Mouse (Mus musculus) heart, postnatal 0 days (tissue): ENCODE data around the gene Ovca2. TPM values are rescaled to one million over a fixed set of nuclear protein-coding genes. Genes with fewer than 3 reads are reported as not detected.
A peak's percentile ranks its signal among the peaks of the same experiment; 100 is the strongest.

Experiments
- ATAC-seq: fragments of 200-750 bp; cut with Nextera tagmentation; 2 replicates; pipeline ENCODE4 v1.8.0; 2017; ENCODE audit warnings: low read depth, moderate number of reproducible peaks, moderate library complexity; ENCODE audit not compliant: insufficient read depth
- DNase-seq: peaks from one replicate; pipeline ENCODE4 v3.0.0-alpha.2; 2016; ENCODE audit warnings: low spot score
- H3K27ac ChIP-seq: fragments of 300-500 bp; sonication (generic); 2 replicates; pipeline ENCODE4 v1.5.1; 2014; ENCODE audit warnings: low read depth, mild to moderate bottlenecking
- H3K27me3 ChIP-seq: fragments of 300-500 bp; sonication (generic); 2 replicates; pipeline ENCODE4 v1.6.1; 2014; ENCODE audit warnings: low read length, mixed read lengths; ENCODE audit not compliant: control insufficient read depth, insufficient read depth
- H3K36me3 ChIP-seq: fragments of 300-500 bp; sonication (generic); replicated peaks from 2 replicates; pipeline ENCODE4 v1.6.1; 2014; ENCODE audit warnings: low read length, mixed read lengths; ENCODE audit not compliant: control insufficient read depth, insufficient read depth
- H3K4me1 ChIP-seq: fragments of 300-500 bp; sonication (generic); 2 replicates; pipeline ENCODE4 v1.6.1; 2014; ENCODE audit warnings: antibody characterized with exemption; ENCODE audit not compliant: control insufficient read depth, insufficient read depth
- H3K4me2 ChIP-seq: fragments of 300-500 bp; sonication (generic); 2 replicates; pipeline ENCODE4 v1.6.1; 2014; ENCODE audit warnings: low read depth, mild to moderate bottlenecking, low read length, moderate library complexity
- H3K4me3 ChIP-seq: fragments of 300-500 bp; sonication (generic); 2 replicates; pipeline ENCODE4 v1.5.1; 2014; ENCODE audit warnings: low read depth, low read length
- H3K9ac ChIP-seq: fragments of 300-500 bp; sonication (generic); replicated peaks from 2 replicates; pipeline ENCODE4 v1.6.1; 2014; ENCODE audit warnings: low read depth, low read length, mixed read lengths
- H3K9me3 ChIP-seq: fragments of 300-500 bp; sonication (generic); replicated peaks from 2 replicates; pipeline ENCODE4 v1.6.1; 2016; ENCODE audit warnings: low read length; ENCODE audit not compliant: control insufficient read depth
- CTCF ChIP-seq: IDR thresholded peaks from 2 replicates; pipeline ENCODE4 v1.5.1; 2016; ENCODE audit warnings: antibody characterized with exemption, control low read depth, low read depth
- EP300 ChIP-seq: IDR thresholded peaks from 2 replicates; pipeline ENCODE4 v1.6.1; 2016; ENCODE audit warnings: antibody characterized with exemption, low read depth
- WGBS: fragments of 180-500 bp; shearing (Covaris S2); extraction: QIAGEN DNeasy Blood & Tissue Kit; methylation state at CpG from one replicate; pipeline ENCODE4 v1.1.7; 2014; 5-methylcytosine and 5-hydroxymethylcytosine counted together
- polyA plus RNA-seq: library from polyadenylated mRNA; unstranded; fragments of >200 nt; fragmentation: Nextera tagmentation; extraction: Ambion mirVana; gene quantifications from 2 replicates; pipeline ENCODE4 v1.2.1, GENCODE M21; 2015
- total RNA-seq: library from RNA; depleted of rRNA; stranded (reverse); fragments of >200 nt; gene quantifications from 2 replicates; pipeline ENCODE4 v1.2.3, GENCODE M21; 2014; ENCODE audit warnings: low replicate concordance

Ovca2 gene
- total and polyA plus RNA-seq, 2 experiments from 2014 or later = 8.9 to 12.9 TPM

DNA sequence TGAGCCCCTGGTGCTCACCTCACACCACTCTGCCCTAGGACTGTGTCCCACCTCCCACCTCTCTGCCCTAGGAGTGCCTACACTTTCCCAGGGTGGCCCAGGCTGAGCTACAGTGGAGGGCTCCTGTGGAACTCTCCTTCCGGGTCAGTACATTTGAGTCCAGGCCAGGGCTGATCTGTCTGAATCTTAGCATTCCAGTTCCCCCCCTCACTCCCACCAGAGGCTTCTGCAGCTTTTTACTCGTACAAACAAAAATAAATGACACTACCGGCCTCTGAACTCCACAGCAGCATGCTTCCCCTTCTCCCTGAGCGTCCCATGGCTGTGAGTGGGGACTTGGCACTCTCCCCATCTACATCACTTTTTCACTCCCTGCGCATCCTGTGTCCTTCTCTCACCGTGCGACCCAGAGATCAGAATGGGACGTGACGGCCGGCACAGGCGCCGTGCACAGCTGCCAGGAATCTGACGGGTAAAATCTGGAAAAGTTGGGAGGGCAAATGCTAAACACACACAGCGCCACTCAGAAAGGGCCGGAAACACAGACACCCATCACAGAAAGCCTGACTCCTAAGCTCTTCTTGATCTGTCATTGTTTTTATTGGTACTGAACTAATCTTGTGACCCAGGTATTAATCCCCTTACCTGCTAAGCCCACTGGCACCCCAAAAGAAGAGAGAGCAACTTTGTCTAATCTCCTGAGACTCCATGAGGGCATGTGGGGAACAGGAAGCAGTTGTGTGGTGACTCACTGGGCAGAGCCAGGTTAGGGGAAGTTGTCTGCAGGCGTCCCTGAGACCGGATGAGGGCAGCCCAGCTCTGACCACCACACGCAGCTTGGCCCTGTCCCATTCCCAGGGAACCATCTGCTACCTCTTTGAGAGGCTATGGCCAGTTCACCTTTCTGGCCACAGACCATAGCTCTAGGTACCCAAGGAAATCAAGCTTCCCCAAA, 25.8 kb downstream of the Ovca2 start:
- 55% methylated on average over 18 of the region's 18 CpGs for WGBS
- no peaks in the 10 kb centered on the region for H3K27me3 ChIP-seq
- no peak overlapping the region for H3K4me2 ChIP-seq
- peaks cover 23% of the 10 kb centered on the region for H3K36me3 ChIP-seq
- no peak for DNase-seq
- TF ChIP-seq EP300 (peak; percentile 69), CTCF (no peak)
- peaks cover 11% of the 10 kb centered on the region for H3K4me1 ChIP-seq
- peak overlapping the region; percentile 83 for H3K27ac ChIP-seq
- H3K9ac ChIP-seq = no peak overlapping the region
- no peaks in the 10 kb centered on the region for H3K9me3 ChIP-seq
- no peak overlapping the region for H3K4me3 ChIP-seq
- no peak for ATAC-seq

DNA sequence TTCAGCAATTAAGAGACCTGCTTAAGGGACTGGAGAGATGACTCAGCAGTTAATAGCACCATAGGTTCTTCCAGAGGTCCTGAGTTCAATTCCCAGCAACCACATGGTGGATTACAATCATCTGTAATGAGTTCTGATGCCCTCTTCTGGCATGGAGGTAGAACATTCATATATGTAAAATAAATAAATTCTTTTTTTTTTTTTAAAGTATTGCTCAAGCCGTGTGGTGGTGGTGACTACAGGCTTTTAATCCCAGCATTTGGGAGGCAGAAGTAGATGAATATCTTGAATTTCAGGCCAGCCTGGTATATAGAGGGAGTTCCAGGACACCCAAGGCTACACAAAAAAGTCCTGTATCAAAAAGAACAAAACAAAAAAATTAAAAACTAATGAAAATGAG, 28.3 kb downstream of the Ovca2 start:
- no peak overlapping the region for H3K27ac ChIP-seq
- TF ChIP-seq EP300 (no peak), CTCF (no peak)
- no peak for DNase-seq
- H3K4me1 ChIP-seq = peaks cover 20% of the 10 kb centered on the region
- WGBS = 79% methylated on average over 1 of the region's 1 CpGs
- no peaks in the 10 kb centered on the region for H3K27me3 ChIP-seq
- H3K36me3 ChIP-seq = peaks cover 16% of the 10 kb centered on the region
- no peak overlapping the region for H3K4me3 ChIP-seq
- no peak overlapping the region for H3K4me2 ChIP-seq
- H3K9me3 ChIP-seq = no peaks in the 10 kb centered on the region
- no peak for ATAC-seq
- no peak overlapping the region for H3K9ac ChIP-seq

DNA sequence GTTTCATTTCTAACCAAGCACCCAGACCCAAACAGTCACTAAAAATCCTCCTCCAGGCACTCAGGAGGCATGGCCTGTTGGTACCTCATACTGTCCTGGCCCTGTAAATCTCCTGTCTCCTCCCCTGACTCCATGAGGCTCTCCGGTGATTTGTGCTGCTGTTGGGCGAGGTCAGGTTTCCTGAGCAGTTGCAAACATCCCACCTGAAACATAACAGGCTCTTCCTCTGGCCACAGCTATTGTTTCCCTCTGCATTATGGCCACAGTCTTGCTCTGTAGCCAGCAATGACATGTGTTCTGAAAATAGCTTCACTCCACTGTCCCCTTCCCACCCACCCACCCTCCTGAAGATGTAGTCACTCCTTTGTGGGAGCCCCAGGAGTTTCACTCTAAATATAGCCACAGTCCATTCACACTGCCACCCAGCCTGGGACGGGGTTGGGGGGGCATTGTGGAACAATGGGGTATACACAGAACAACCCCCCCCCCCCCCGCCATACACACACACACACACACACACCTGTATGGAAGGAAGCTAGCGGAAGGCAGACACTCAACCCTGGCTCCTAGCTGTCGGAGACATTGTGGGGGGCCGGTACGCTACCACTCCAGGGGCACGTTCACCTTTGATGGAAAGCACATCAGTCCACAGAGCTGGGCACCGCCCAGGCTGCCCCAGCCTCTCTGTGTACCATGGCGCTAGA, 30.2 kb downstream of the Ovca2 start:
- no peaks in the 10 kb centered on the region for H3K9me3 ChIP-seq
- peaks cover 30% of the 10 kb centered on the region for H3K36me3 ChIP-seq
- DNase-seq = no peak
- H3K4me2 ChIP-seq = no peak overlapping the region
- peak overlapping the region; percentile 87 for H3K27ac ChIP-seq
- 75% methylated on average over 10 of the region's 11 CpGs for WGBS
- no peak overlapping the region for H3K9ac ChIP-seq
- ATAC-seq = peak; percentile 58
- H3K4me1 ChIP-seq = peaks cover 24% of the 10 kb centered on the region
- H3K27me3 ChIP-seq = no peaks in the 10 kb centered on the region
- TF ChIP-seq CTCF (no peak), EP300 (no peak)
- H3K4me3 ChIP-seq = no peak overlapping the region

DNA sequence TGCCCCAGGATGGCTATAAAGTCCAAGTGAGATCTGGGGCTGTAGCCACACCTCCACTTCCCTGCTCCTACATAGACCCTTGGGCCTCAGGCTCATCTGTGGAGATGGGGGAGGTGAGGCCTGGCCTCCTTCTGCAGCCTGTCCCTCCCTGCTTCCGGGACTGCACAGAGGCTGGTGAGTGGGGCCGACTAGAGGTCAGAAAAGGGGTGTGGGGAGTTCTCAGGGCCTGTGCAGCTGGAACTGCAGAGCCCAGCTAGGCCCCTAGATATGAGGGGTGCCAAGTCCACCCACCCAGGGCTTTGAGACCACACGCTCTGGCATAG, 30.8 kb downstream of the Ovca2 start:
- ATAC-seq (peak; percentile 77), DNase-seq (peak; percentile 69)
- Histone ChIP-seq H3K4me1 (peaks cover 24% of the 10 kb centered on the region), H3K36me3 (peaks cover 32% of the 10 kb centered on the region), H3K9ac (no peak overlapping the region), H3K4me2 (no peak overlapping the region), H3K4me3 (no peak overlapping the region), H3K27me3 (no peaks in the 10 kb centered on the region), H3K27ac (peak overlapping the region; percentile 87), H3K9me3 (no peaks in the 10 kb centered on the region)
- WGBS = 28% methylated on average over 3 of the region's 3 CpGs
- TF ChIP-seq EP300 (no peak), CTCF (no peak; the same call in 1 of the 2 replicates)

DNA sequence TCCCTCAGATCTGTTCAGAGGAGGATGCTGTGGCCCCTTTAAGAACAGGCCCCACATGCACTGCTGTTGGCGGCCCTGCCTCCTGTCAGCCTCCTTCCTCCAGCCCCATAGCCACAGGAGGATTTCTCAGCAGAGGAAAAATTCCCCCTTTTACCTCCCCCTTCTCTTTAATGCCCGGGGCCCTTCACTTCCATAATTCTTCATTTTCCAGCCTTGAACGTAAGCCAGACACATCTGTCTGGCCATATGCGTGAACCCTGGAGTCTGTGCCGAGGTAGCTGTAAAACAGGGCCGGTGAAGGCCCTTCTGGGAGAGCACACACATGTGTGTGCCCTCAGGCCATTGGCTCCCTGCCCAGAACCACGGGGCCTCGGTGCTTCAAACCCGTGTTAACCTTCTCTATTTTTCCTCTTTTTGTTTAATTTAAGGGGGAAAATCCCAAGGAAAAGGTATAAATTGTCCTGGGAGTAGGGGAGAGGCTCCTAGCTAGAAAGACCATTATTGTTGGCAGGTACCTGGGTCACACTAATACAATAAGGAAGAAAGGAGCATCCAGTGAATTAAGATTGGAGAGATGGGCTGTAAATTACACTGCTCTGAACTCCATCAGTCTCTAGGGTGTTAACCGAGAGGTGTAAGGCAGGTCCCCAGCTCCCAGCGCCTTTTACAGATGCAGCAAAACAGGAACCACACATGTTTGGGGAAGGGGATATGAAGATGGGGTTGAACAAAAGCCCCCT, 31.4 kb downstream of the Ovca2 start:
- H3K4me2 ChIP-seq = no peak overlapping the region
- H3K27me3 ChIP-seq = no peaks in the 10 kb centered on the region
- DNase-seq (no peak), ATAC-seq (0 out of 2 replicates have a peak, but pooled peaks have one; percentile 44)
- peaks cover 24% of the 10 kb centered on the region for H3K4me1 ChIP-seq
- H3K9me3 ChIP-seq = no peaks in the 10 kb centered on the region
- H3K27ac ChIP-seq = peak overlapping the region; percentile 87
- H3K4me3 ChIP-seq = no peak overlapping the region
- H3K36me3 ChIP-seq = peaks cover 38% of the 10 kb centered on the region
- TF ChIP-seq CTCF (no peak), EP300 (no peak)
- 0 out of 2 replicates have a peak overlapping the region, but pooled peaks have one; percentile 2 for H3K9ac ChIP-seq
- 18% methylated on average over 11 of the region's 11 CpGs for WGBS
